Mouse (Mus musculus): ENCODE measurements around the gene Icmt.

GRCm38 (mm10) chr4:152250615-152251014 lies 46.4 kb upstream of the Icmt start:
- no peak for TF ChIP-seq CTCF (IDR thresholded peaks at IDR 0.05)
- TF ChIP-seq EP300 (IDR thresholded peaks at IDR 0.05), result no peak
